Mouse (Mus musculus): ENCODE measurements at regions not wholly inside any gene's neighbourhood (a gene's known extent, or its start where the extent isn't known, plus 50 kb on each side); places are given as distances from the start of the nearest gene placed in this dataset.

DNA sequence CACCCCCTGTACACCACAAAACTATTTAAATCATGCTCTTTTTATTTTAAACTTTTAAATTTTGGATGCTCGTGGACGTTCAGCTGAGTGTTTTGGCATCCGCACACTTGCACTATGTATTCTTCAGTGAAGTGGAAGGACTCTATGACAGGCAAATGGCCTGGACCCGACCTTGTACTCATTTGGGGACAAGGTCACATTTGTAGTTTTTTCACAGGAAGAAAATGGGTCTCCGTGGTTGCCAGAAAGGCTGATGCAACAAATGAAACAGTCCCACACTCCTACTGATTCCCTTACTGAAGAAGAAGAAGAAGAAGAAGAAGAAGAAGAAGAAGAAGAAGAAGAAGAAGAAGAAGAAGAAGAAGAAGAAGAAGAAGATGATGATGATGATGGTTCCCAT lies 160.9 kb upstream of the Foxn2 start:
- H3K4me3 ChIP-seq (replicated peaks; ENCODE audit: low read length) = no peak overlapping the region
- ATAC-seq (ENCODE audit: low FRiP score, low read depth) (no peak), DNase-seq (ENCODE audit: low spot score) (no peak)
- H3K4me2 ChIP-seq (replicated peaks; ENCODE audit: low read depth, low read length, severe bottlenecking) = no peak overlapping the region
- H3K27ac ChIP-seq (replicated peaks; ENCODE audit: low read depth, low read length) = no peak overlapping the region
- no peak overlapping the region for H3K9ac ChIP-seq (ENCODE audit: low read depth, low read length, severe bottlenecking)
- no peaks in the 10 kb centered on the region for H3K9me3 ChIP-seq (ENCODE audit: control insufficient read depth, low read length)
- 82% methylated on average over 5 of the region's 5 CpGs for WGBS
- no peaks in the 10 kb centered on the region for H3K27me3 ChIP-seq (ENCODE audit: control insufficient read depth, insufficient read depth, low read length)
- no peak for TF ChIP-seq POLR2A (IDR thresholded peaks at IDR 0.05; ENCODE audit: borderline replicate concordance, extremely low read depth, insufficient read depth, insufficient read length)
- H3K36me3 ChIP-seq (ENCODE audit: control insufficient read depth, insufficient read depth, low read length) = no peaks in the 10 kb centered on the region
- H3K4me1 ChIP-seq (ENCODE audit: control insufficient read depth, insufficient read depth, low read length) = peaks cover 4% of the 10 kb centered on the region; the same call in 1 of the 2 replicates

DNA sequence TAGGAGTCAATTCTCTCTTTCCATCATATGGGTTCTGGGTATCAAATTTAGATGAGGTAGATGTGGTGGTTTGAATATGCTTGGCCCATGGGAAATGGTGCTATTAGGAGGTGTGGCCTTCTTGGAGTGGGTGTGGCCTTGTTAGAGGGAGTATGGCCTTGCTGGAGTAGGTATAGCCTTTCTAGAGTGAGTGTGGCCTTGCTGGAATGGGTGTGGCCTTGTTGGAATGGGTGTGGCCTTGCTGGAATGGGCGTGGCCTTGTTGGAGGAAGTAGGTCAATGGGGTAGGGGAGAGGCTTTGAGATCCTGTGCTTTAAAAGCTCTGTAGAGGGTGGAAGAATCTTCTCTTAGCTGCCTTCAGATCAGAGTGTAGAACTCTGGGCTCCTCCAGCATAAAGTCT lies 157.8 kb upstream of the Foxn2 start:
- TF ChIP-seq POLR2A (IDR thresholded peaks at IDR 0.05; ENCODE audit: borderline replicate concordance, extremely low read depth, insufficient read depth, insufficient read length) = no peak
- ATAC-seq (ENCODE audit: low FRiP score, low read depth) (no peak), DNase-seq (ENCODE audit: low spot score) (no peak)
- Histone ChIP-seq H3K9ac (ENCODE audit: low read depth, low read length, severe bottlenecking) (no peak overlapping the region), H3K4me2 (replicated peaks; ENCODE audit: low read depth, low read length, severe bottlenecking) (no peak overlapping the region), H3K4me3 (replicated peaks; ENCODE audit: low read length) (no peak overlapping the region), H3K9me3 (ENCODE audit: control insufficient read depth, low read length) (no peaks in the 10 kb centered on the region), H3K27ac (replicated peaks; ENCODE audit: low read depth, low read length) (no peak overlapping the region), H3K36me3 (ENCODE audit: control insufficient read depth, insufficient read depth, low read length) (no peaks in the 10 kb centered on the region), H3K4me1 (ENCODE audit: control insufficient read depth, insufficient read depth, low read length) (no peaks in the 10 kb centered on the region), H3K27me3 (ENCODE audit: control insufficient read depth, insufficient read depth, low read length) (no peaks in the 10 kb centered on the region)
- WGBS = 58% methylated on average over 1 of the region's 1 CpGs

DNA sequence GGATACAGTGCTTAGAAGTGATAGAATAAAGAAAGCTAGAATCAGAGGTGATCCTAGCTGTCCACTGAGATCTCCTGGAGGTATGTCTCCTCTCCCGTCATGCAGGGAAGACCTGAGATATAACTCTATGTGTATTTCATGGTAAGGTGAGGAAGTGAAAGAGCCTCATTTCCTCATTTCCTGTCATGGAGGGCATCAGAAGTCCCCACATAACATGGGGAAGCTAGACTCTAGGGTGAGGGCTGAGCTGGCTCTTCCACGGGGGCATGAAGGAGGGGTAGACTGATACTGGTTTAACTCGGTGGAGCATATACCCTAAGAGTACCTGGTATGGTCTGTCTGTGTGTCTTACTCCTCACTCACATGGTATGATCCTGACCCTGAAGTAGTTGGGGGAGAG lies 156.0 kb upstream of the Foxn2 start:
- H3K27ac ChIP-seq (replicated peaks; ENCODE audit: low read depth, low read length) = no peak overlapping the region
- no peaks in the 10 kb centered on the region for H3K27me3 ChIP-seq (ENCODE audit: control insufficient read depth, insufficient read depth, low read length)
- no peaks in the 10 kb centered on the region for H3K36me3 ChIP-seq (ENCODE audit: control insufficient read depth, insufficient read depth, low read length)
- H3K4me2 ChIP-seq (replicated peaks; ENCODE audit: low read depth, low read length, severe bottlenecking) = no peak overlapping the region
- no peaks in the 10 kb centered on the region for H3K4me1 ChIP-seq (ENCODE audit: control insufficient read depth, insufficient read depth, low read length)
- peaks cover 8% of the 10 kb centered on the region; the same call in 1 of the 2 replicates for H3K9me3 ChIP-seq (ENCODE audit: control insufficient read depth, low read length)
- no peak for TF ChIP-seq POLR2A (IDR thresholded peaks at IDR 0.05; ENCODE audit: borderline replicate concordance, extremely low read depth, insufficient read depth, insufficient read length)
- H3K9ac ChIP-seq (ENCODE audit: low read depth, low read length, severe bottlenecking) = no peak overlapping the region
- no peak for DNase-seq (ENCODE audit: low spot score)
- no peak for ATAC-seq (ENCODE audit: low FRiP score, low read depth)
- H3K4me3 ChIP-seq (replicated peaks; ENCODE audit: low read length) = no peak overlapping the region
- 86% methylated on average over 3 of the region's 3 CpGs for WGBS

DNA sequence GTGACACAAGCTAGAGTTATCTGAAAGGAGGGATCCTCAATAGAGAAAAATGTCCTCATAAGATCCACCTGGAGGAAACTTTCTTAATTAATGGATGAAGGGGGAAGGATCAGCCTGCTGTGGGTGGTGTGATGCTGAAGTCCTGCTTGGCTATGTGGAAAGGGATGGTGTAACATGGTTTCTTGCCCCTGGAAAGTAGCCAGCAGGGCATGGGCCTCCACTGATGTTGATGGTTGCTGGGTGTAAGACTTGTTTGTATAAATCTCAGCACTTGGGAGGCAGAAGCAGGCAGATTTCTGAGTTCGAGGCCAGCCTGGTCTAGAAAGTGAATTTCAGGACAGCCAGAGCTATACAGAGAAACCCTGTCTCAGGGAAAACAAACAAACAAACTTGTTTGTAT lies 152.7 kb upstream of the Foxn2 start:
- ATAC-seq (ENCODE audit: low FRiP score, low read depth) (no peak), DNase-seq (ENCODE audit: low spot score) (no peak)
- WGBS = 69% methylated on average over 1 of the region's 1 CpGs
- Histone ChIP-seq H3K4me1 (ENCODE audit: control insufficient read depth, insufficient read depth, low read length) (no peaks in the 10 kb centered on the region), H3K27me3 (ENCODE audit: control insufficient read depth, insufficient read depth, low read length) (no peaks in the 10 kb centered on the region), H3K9me3 (ENCODE audit: control insufficient read depth, low read length) (peaks cover 8% of the 10 kb centered on the region; the same call in 1 of the 2 replicates), H3K4me2 (replicated peaks; ENCODE audit: low read depth, low read length, severe bottlenecking) (no peak overlapping the region), H3K27ac (replicated peaks; ENCODE audit: low read depth, low read length) (no peak overlapping the region), H3K9ac (ENCODE audit: low read depth, low read length, severe bottlenecking) (no peak overlapping the region), H3K4me3 (replicated peaks; ENCODE audit: low read length) (no peak overlapping the region), H3K36me3 (ENCODE audit: control insufficient read depth, insufficient read depth, low read length) (no peaks in the 10 kb centered on the region)
- TF ChIP-seq POLR2A (IDR thresholded peaks at IDR 0.05; ENCODE audit: borderline replicate concordance, extremely low read depth, insufficient read depth, insufficient read length) = no peak

DNA sequence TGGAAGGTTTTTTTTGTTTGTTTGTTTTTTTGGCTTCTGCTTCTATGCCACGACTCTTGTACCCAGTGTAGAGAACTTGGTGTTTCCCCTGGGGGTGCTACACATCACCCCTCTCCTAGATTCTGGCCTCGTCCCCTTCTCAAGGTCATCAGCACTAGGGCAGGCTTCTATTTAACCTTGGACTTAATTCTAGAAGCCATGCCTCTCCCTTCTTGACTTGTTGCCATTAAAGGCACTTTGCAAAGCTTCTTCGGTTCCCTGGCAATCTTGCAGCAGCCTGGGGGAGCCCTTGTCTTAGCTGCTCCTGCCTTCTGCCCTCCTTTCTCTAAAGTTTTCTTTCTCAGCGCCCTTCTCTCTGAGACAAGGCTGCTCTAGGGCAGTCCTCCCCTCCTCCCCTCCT lies 143.0 kb upstream of the Foxn2 start:
- Histone ChIP-seq H3K4me2 (replicated peaks; ENCODE audit: low read depth, low read length, severe bottlenecking) (no peak overlapping the region), H3K9ac (ENCODE audit: low read depth, low read length, severe bottlenecking) (no peak overlapping the region), H3K4me3 (replicated peaks; ENCODE audit: low read length) (no peak overlapping the region), H3K27me3 (ENCODE audit: control insufficient read depth, insufficient read depth, low read length) (no peaks in the 10 kb centered on the region), H3K9me3 (ENCODE audit: control insufficient read depth, low read length) (no peaks in the 10 kb centered on the region), H3K27ac (replicated peaks; ENCODE audit: low read depth, low read length) (no peak overlapping the region), H3K4me1 (ENCODE audit: control insufficient read depth, insufficient read depth, low read length) (no peaks in the 10 kb centered on the region), H3K36me3 (ENCODE audit: control insufficient read depth, insufficient read depth, low read length) (no peaks in the 10 kb centered on the region)
- TF ChIP-seq POLR2A (IDR thresholded peaks at IDR 0.05; ENCODE audit: borderline replicate concordance, extremely low read depth, insufficient read depth, insufficient read length) = no peak
- 42% methylated on average over 4 of the region's 4 CpGs for WGBS
- no peak for DNase-seq (ENCODE audit: low spot score)
- no peak for ATAC-seq (ENCODE audit: low FRiP score, low read depth)

DNA sequence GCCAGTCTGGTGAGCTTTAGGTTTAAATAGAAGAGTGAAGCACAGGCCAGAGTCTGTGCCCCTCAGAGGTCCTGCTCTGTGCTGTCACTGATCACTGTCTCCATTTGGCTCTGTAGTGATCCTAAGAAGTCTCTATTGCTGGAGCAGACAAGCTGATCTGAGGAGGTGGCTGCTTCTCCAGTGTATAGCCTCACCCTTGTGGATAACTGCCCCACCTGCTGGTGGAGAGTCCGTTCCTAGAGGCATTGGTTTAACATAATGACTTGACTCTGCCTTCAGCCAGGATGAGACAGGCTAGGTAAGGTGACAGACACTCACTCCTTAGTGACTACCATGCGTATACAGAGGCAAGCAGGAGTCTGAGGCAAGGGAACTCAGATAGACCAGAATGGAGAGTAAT lies 136.5 kb upstream of the Foxn2 start:
- DNase-seq (ENCODE audit: low spot score) (peak; percentile 15), ATAC-seq (ENCODE audit: low FRiP score, low read depth) (no peak)
- Histone ChIP-seq H3K4me1 (ENCODE audit: control insufficient read depth, insufficient read depth, low read length) (no peaks in the 10 kb centered on the region), H3K4me3 (replicated peaks; ENCODE audit: low read length) (no peak overlapping the region), H3K9ac (ENCODE audit: low read depth, low read length, severe bottlenecking) (no peak overlapping the region), H3K27me3 (ENCODE audit: control insufficient read depth, insufficient read depth, low read length) (no peaks in the 10 kb centered on the region), H3K36me3 (ENCODE audit: control insufficient read depth, insufficient read depth, low read length) (no peaks in the 10 kb centered on the region), H3K4me2 (replicated peaks; ENCODE audit: low read depth, low read length, severe bottlenecking) (no peak overlapping the region), H3K9me3 (ENCODE audit: control insufficient read depth, low read length) (no peaks in the 10 kb centered on the region), H3K27ac (replicated peaks; ENCODE audit: low read depth, low read length) (no peak overlapping the region)
- TF ChIP-seq POLR2A (IDR thresholded peaks at IDR 0.05; ENCODE audit: borderline replicate concordance, extremely low read depth, insufficient read depth, insufficient read length) = no peak
- 48% methylated on average over 2 of the region's 2 CpGs for WGBS
